Mouse (Mus musculus) heart, postnatal 10 days (tissue): ENCODE results near the gene Slc19a1. TPM values are rescaled to one million over a fixed set of nuclear protein-coding genes. Genes with fewer than 3 reads are reported as not detected.

ENCODE experiments used
- DNase-seq, 2 experiments: peaks; one replicate each; pipeline ENCODE4 v3.0.0; 2021
- intact Hi-C: fragments of 180-260 bp; cut with DNase I; formaldehyde crosslinking; loops from one replicate; pipeline ENCODE4 v1.15.1; 2025
- total RNA-seq, 2 experiments: library from RNA; stranded (reverse); gene quantifications; 2 replicates each; pipeline ENCODE4 v1.2.3; 2021

Gene Slc19a1
- 1 to 10 TPM; 4.7 to 7.5 TPM for total RNA-seq

DNA sequence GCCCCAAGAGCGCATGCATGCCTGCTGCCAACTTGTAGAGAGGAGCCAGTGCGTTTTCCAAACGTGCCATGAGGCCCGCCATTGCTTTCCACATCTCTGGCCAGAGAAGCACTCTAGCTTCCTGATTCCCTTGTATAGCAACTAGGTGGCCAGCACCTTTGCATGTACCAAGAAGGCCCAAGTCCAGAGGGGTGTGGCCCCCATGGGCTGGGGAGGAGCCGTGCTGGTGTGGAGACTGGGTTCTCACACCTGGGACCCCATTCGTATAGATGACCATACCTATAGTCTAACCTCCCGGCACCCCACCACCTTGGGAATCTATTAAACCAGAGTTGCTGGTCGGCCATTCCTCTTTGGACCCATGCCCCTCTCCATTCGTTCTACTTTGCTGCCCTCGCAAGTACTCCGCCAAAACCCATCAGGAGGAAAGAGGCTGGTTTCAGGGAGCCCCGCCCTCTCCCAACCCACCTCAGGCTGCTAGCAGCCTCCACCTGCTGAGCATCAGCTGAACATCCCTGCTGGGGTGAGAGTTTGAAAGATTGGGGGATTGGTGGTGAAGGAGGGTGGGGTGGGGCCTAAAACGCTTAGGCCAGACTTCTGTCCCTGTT lies at the start of gene Slc19a1:
Gene Slc19a1, plus strand, starts transcription at position 474 of the 608 bp plus-strand sequence.
- no peak for DNase-seq
- intact Hi-C loops, result no loop called here

DNA sequence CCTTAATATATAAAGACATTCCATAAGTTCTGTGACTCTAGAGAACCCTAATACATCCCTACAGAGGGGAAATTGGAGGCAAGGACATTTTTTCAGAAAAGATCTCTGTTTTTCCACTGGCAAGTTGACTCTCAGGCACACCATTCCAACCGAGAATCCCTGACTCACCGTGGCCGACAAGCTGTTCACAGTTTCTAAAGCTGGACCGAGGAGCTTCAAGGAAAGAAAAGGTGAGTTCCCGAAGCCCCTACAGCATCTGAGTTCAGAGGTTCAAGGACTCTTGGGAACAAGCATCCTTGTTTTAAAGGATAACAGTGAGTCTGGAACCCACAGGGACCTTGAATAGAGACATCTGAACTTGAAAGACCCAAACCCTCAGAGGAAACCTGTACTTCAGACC lies 43.5 kb upstream of the Slc19a1 start:
- DNase-seq, result no peak
- intact Hi-C loops, result no loop called here

DNA sequence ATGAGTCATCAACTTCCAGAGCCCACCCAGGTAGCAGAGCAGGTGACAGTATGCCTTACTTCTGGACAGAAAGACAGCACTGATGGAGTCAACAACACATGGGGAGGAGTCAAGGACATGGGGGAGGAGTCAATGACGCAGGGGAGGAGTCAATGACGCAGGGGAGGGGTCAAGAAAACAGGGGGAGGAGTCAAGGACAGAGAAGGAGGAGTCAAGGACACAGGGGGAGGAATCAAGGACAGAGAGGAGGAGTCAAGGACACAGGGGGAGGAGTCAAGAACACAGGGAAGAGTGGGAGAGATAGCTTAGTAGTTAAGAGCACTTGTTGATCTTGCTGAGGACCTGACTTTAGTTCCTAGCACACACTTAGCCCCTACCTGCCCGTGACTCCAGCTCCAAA lies 39.6 kb upstream of the Slc19a1 start:
- intact Hi-C loops, result no loop called here
- DNase-seq, result no peak

DNA sequence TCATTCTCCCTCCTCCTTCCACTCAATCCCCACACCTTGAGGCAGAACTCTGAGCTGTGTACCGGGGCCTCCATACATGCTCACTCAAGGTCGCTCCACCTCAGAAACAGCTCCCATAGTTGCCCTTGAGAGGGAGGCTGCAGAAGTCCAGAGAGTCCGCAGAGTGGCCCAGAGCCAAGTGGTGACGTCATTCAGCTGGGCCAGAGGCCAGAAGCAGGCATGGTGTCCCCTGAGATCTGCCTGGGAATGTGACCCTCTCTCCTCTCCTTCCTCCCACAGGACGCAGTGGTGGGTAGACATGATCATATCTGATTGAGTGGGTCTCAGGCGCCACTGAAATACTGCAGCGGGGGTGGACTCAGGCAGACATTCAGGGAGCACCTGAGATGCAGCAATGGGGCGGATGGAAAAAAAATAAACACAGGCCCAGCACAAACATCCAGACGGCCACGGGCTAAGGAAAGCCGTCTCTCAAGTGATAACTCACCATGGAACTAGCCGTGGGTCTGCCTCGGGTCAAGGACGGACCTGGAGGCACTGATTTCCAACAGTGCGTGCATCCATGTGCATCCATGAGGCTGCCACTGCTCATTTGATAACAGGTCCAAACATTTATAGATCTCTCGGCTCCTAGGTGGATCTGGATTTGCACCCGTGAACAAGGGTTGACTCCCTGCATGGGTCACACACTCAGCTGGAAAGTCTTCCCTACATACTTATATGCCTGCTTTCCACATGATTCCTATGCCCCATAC lies 34.1 kb upstream of the Slc19a1 start:
- intact Hi-C loops, result no loop called here
- peak; percentile 89 to 90 for DNase-seq

DNA sequence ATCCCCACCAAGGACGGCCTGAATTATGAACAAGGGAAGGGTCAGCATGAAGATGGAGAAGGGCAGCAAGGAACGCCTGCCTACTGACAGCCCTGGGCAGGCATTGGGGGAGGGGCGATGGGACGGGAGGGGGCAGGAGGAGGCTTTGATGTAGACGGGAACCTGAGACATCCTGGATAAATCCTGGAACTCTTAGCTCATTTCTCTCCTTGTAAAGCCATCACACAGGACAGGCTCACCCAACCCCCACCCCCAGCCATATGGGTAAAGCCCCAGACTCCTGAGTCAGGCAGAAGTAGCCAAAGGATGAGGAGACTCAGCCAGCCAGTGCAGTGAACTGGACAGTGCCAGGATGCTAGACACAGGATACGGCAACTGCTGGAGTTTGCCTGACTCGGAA lies 27.1 kb upstream of the Slc19a1 start:
- DNase-seq, result no peak
- intact Hi-C loops, result no loop called here

DNA sequence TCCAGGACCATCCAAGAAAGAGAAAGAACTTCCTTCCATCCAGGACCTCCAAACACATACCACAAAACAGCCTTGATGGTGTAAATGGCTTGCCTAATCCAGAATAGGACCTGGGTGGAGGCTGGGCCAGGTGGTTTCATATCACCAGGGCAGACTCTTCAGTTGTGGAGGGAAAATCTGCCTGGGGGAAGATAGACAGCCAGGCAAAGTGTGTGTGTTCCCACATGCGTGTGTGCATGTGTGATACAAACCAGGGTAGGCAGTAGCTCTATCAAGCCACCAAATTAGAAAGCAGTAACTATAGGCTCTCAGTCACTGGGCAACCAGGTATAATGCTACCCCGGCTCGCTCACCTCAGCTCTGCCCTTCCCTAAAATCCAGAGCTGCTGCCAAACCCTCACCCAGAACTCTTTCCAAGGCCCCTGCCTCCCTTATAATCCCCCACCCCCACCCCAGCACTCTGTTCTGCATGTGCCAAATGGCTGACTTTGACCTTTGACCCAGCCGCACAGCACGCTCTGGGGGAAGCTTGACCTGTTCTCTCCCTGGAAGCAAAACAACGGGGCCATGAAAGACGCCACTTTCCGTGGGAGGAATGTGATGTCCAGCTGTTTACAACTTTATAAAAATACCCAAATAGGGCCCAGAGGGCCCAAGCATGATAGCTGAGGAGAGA lies 24.5 kb upstream of the Slc19a1 start:
- intact Hi-C loops, result no loop called here
- no peak for DNase-seq

DNA sequence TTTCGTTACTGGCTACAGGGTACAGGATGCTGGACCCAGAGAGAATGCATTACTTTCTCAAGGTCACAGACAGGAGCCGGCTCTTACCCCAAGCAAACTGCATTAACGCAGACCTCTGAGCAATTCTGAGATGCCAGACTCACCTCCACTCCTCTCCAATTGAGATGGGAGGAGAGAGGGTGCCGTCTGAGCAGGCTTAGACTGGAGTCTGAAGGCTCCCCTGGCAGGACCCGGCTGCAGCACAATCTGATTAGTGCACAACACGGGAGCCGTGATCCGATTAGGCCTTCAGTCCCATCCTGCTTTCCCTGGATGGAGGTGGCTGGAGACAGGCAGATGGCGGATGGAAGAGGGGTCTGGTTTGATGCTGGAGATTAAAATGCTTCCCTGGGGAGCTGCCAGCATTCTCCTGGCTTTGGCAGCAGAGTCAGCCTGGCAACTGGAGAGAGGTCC lies 23.9 kb upstream of the Slc19a1 start:
- intact Hi-C loops, result no loop called here
- DNase-seq, result no peak

DNA sequence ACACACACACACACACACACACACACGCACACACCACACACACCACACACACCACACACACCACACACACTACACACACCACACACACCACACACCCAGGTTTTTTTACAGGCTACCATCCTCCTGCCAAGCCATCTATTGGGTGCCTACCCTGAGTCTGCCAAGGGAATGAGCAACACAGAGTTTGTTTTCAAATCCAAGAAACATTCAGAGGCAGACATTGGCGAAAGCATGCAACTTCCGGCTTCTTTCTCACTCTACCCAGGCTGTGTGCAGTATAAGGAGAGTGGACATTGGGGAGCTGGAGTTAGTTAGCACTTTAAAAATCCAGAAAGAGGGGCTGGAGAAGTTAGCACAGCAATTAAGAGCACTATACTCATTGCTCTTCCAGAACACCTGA lies 23.3 kb upstream of the Slc19a1 start:
- no peak for DNase-seq
- intact Hi-C loops, result no loop called here

DNA sequence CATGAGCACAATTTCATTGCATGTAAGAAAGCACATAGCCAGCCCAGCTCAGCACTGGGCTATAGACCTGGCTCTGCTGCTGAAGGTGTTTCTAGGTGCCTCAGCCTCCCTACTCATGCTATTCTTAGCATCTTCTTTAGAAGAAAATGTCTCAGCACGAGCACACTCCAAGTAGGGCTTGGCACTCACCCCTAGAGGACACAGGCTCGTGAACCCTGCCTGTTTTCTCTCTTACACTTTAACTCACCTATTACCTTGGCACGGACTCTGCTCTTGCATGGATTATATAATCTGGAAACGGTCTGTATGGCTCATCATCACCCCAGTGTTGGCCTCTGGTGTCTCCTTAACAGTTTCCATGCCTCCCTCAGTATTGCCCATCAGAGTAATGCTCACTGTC lies 20.4 kb upstream of the Slc19a1 start:
- DNase-seq, result no peak
- intact Hi-C loops, result no loop called here

DNA sequence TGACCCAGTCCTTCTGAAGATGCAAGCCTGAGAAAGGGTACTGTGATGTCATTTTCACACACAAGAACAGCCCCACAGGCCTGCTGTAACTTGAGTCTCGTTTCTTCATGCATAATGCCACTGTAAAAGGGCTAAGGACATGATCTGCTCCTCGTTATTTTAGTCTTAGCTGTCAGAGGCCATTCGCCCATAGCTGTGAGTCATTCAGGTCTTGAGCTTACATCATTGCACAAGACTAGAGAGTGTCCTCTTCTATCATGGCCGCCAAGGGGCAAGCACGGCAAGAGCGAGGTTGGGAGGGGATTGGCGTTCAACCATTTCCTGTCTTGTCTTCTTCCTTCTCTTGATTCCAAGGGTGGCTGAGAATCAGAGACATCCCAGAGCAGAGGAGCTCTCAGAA lies 16.0 kb upstream of the Slc19a1 start:
- intact Hi-C loops, result no loop called here
- no peak for DNase-seq

DNA sequence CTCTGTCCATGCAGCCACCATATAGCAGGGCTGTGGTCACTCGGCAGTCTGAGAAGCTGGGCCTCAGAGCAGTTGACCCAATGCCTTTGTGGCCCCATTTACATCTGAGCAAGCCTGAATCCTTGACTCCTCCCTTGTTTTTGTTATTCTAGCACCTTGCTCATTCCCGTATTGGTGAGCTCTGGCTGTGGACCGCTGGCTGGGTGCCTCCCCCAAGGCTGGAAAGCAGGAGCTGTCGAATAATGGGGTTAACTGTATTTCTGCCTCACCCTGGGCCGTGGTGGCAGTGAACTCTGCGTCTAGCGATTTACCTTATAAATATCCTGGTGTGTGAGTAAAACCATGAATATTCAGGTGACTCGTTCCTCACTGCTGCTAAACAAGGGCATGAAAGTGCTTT lies 15.5 kb upstream of the Slc19a1 start:
- no peak for DNase-seq
- intact Hi-C loops, result no loop called here

DNA sequence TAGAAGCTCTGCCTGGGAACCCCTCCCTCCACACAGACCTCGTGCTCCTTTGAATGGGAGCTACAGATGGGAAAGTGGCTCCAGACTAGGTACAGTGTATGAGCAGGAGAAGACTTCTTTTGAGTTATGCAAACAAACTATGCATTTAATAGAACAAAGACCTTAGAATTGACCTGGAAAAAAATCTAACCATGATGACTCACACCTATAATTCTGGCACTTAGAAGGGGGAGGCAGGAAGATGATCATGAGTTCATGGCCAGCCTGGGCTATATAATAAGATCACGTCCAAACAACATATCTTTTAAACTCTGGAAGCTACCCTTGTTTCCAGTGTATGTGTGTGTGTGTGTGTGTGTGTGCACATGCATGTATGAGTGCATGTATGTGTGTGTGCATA lies 15.0 kb upstream of the Slc19a1 start:
- DNase-seq, result no peak
- intact Hi-C loops, result no loop called here

DNA sequence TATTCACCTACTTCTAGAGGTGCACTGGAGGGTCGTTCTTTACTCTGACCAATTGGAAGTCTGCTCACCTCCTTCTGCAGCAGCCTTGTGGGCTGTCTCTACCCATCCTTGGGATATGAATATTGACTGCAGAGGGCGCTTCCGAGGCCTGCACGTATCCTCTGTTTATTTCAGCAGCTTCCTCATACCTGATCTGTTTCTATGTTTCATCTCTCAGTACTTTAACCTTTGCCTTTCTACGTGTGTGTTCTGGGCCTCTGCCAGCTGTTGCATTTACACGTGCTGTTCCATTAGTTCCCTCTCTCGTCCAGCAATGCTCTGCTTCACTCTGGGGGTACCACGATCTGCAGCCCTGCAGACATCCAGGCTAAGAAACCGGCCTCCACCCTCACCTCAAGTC lies 14.4 kb upstream of the Slc19a1 start:
- DNase-seq, result no peak
- intact Hi-C loops, result no loop called here

DNA sequence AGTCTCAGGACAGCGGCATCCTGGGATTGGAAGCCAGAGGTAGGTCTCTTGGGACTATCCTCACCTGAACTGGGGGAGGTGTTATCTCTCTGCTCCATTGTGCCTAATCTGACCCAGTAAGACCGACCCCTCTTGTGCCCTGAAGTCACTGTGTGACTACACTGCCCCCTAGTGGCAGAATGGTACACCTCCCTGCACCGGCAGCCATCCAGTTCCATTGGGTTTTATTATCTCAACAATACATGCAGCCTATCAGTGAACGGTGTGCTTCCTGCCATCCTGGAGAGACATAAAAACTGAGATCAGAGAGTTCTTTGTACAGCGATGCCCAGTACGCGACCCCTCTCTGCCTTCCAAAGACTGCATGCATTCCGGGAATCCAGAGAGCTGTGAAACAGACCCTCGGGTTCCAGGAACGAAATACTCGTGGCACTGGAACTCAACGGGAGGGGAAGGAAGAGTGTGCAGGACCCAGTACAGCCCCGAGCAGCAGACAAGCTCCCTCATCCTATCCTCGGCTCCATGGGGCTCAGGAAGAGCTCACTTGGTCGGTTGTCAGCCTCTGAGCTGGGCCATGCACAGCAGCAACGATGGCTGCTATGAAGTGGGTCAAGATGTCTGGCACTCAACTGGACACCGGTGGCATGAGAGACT lies 10.5 kb upstream of the Slc19a1 start:
- DNase-seq, result peak; percentile 74 to 87
- intact Hi-C loops, result loop anchor here (1.0 to 2.0 kb wide), 3 partner anchors 57 to 231 kb away; no protein-coding TSS in a partner anchor

DNA sequence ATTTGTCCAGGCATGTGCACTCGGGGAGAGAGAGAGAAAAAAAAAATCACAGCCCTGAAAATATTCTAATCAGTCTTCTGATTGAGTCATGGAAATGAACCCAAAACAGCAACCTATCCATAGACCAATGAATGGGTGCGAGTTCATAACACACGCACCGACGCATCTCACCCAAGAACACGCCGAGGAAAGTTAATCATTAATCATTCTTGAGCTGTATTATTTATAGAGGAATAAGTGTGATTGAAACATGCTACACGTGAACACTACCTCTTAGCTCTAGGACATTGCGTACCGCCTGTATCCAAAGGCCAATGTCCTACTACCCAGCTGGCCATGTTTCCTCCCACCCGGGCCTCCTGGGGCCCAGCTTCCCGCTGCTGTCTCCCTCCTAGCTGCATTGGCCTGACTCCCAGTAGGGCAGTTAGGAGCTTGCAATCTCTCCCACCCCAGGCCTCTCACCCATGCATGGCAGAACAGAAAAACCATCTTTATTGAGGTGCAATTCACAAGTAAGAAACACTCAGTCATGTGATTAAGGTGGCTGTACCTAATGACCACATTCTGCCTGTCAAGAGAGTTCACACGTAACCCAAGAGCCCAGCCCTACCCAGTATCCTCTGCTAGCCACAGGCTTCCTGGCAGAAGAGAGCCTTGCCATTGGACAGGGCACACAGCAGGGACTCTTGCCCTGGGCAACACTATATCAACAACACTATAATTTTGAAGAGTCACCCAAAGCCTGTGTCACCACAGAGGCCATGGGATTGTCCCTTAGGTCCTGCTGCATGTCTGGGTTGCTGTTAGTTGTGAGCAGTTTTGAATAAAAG lies 9.5 kb upstream of the Slc19a1 start:
- DNase-seq, result no peak
- intact Hi-C loops, result no loop called here

DNA sequence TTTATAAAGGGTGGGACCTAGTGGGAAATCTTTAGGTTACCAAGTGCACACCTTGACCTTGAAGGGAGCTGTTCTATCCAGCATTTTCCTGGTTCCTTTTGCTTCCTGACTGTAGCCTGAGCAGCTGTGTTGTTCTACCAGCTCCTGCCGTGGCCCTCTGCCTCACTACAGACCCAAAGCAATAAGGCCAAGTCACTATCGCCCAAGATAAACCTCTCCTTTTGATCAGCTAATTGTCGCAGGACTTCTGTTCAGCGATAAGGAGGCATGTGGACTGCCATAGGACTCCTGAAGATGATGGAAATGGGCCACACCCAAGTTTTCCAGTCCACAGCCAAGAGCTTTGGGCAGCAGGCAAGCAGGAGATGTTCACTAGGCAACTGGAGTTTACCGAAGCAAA lies 7.8 kb upstream of the Slc19a1 start:
- no peak for DNase-seq
- intact Hi-C loops, result no loop called here

DNA sequence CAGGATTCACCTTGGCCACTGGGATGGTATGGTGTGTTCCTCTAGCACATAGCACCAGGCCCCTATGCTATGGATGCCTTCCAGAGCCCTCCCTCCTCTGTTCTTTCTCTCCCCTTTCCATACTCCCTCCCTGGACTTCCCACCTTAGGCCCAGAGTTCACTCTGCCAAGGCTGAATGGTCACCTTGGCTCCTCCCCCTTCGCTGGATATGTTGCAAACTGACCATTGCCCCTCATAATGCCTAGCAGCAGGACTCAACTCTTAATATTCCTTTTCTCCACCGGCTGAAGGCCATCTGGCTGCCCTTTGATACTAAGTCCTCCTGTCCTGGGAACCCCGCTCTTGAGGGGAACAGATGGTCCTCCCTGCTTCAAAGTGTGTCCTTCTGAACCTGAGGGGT lies 5.1 kb upstream of the Slc19a1 start:
- intact Hi-C loops, result no loop called here
- DNase-seq, result no peak

DNA sequence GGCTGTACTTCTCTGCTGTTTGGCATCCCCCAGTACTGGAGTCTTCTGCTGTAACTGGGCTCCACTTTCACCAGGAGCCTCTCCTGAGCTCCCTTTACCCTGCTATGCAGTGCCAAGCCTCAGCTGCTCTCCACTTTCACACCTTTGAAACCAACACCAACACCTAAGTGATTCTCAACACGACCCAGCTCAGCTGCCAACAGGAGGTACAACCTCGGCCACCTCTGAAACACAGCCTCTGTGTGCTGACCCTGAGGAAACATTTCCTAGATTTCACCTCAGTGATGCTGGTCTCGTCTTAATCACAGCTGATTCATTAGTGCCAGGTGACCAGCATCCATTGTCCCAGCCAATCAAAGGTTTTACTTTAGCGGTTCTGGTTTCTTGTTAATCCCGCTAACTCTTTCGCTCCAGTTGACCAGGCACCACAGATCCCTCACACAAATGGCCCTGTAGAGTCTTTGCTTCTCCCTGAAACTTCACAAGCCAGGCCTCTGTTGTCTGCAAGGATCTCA lies 3.2 kb upstream of the Slc19a1 start:
- intact Hi-C loops, result no loop called here
- no peak for DNase-seq

DNA sequence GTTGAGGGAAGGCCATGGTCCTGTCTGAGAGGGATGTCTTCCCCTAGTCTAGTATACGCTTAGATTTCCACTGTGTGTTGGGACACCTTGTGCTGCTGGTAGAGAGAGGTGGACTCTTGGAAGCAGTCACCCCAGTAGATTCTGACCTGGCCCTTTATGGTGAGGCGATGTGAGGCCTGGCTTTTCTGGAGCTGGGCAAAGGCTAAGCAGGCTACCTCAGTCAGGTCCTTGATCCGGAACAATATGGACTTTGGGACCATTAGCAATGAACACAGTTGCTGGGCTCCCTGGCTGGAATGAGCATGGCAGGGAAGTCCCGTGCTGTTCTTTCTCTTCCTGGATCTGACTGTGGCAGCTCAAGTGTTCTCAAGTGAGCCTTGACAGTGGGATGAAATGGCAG lies 2.3 kb upstream of the Slc19a1 start:
- DNase-seq, result no peak
- intact Hi-C loops, result no loop called here

DNA sequence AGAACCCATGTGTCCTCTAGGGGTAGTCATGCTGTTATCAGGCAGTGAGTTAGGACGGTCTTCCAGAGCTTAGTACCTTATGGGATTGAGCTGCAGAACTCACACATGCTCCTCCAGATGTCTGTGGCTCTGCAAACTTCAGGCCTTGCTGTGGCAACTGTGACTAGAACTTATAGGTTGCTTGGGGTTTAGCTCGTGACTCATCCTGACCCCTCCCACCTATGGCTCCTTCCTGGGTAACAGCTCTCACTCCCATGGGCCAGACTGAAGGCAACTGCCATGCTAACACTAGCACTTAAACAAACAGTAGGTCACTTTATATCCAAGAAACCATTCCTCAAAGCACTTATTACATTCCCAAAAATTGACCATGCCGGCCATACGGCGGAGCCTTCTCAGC lies 1.4 kb upstream of the Slc19a1 start:
- DNase-seq, result no peak
- intact Hi-C loops, result no loop called here
